Mouse (Mus musculus) urinary bladder, postnatal 4 days (tissue): ENCODE results near the gene Amfr.

Source experiments
- DNase-seq, 2 experiments: peaks; one replicate each; pipeline ENCODE4 v3.0.0; 2021 to 2022; ENCODE audit warnings: low spot score in 2 of 2

Gene Amfr

DNA sequence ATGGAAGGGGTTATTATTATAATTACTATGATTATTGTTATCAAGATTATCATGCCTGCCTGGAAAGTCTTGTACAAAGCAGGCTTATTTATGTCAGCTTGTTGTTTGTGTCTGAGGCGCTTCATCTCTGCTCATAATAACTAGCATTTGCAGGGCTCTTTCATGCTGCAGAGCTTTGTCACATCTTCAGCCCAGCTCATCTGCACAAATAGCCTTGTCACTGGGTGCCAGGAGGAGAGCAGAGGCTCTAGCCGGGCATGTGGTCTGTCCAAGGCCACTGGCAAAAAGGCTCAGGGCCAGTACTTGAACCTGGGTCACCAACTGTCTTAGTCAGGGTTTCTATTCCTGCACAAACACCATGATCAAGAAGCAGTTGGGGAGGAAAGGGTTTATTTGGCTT, 79.4 kb downstream of the Amfr start:
- DNase-seq = no peak

DNA sequence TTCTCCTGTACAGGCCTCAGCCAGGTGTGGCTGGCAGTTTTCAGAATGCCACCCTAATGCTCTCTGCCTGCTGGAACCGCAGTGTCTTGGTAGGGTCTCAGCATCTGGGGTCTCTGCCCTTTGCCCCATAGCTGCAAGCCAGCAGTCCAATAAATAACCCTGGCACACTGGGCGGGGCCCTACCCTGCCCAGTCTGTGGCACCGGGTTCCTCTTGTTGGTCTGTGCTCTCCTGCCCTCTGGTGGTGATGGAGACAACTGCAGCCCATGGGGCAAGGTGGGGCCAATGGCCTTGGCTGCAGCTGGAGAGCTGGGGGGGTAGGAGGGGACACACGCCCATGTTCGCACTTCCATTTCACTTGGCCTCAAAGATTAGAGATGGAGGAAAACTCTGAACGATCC, 79.8 kb downstream of the Amfr start:
- DNase-seq = peak; percentile 56 to 74

DNA sequence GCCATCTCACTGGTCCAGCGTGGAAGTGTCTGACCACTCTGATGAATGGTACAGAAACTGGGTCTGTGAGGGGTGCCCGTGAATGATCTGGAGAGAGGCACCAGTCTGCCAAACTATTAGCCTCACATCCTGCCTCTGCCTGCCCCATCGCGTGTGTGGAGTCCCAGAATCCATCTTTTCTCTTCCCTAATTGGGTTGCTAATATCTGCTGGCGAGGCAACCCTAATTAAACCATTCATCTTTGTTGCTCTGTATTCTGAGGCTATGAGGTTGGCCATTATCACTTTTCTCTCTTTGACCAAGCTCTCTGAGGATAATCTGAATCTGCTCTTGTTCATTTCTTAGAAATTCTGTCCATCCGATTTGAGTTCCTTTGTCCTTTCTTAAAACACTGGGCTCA, 81.3 kb downstream of the Amfr start:
- no peak for DNase-seq

DNA sequence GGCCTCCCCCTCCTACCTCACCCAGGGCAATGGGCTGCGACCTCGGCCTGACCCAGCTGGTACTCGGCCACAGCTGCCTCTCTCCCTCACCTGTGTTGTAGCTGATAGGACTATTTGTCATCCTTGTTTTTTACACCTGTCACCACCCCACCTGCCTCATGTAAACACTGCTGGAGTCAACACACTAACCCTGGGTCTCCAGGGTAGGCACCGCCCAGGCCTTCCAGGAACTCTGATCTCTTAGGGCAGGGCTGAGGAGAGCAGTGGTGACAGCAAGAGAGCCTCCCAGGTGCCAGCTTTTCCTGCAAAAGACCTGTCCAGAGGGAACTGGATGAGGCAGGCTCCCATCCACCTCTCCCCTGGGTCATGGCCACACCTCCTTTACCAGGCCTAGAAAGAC, 83.4 kb downstream of the Amfr start:
- no peak for DNase-seq

DNA sequence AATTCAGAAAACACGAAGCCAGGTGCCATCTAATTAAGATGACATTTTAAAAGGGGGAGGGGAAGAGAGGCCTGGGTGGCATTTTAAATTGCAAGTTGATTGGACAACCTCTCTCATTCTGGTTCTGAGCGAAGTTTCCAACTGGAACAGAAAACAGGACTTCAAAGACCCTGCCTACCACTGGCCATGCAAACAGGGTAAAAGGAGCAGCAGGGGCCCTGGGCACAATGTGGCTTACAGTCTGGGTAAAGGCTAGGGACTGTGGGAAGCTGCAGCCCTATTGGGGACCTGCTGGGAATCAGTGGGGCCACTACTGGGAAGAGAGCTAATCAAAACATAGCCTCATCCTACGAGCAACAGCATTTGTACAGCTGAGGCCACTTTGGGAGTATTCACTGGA, 87.1 kb downstream of the Amfr start:
- no peak for DNase-seq

DNA sequence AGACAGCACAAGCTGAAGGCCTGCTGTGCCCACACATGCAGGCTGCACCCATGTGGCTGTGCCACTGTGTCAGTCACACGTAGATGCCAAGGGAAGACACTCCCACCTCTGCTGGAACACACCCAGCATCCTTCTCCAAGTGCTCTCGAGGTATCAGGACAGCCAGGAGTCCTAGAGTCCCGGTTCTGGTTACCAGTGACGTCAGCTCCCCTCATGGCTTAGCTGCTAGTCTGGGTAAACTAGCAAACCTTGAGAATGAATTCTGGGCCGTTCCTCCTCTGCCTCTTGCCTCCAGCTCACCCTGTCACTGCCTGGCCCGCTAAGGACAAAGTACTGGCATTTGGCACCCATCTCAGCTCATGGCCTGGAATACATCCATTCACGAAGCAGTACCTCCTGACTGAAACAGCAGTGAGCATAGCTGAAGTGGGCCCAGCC, 88.7 kb downstream of the Amfr start:
- no peak for DNase-seq
